In genomic region chr16:78490779-78491178, GRCm38 (mm10) we compare ENCODE assay signal across 10 mouse cellular contexts.
DNase-seq lines count a peak whose midpoint lies in the region; ATAC-seq lines count a peak whose summit lies in the region.
"Had no signal": no experiment of that assay in that cellular context is flagged by ENCODE, and none has a peak within 500 bp of the region (broad histone marks: within the 10 kb centered on the region; RNA-seq: fewer than 3 reads in every experiment).

No protein-coding gene starts in this region.

- peak; percentile 37 for DNase-seq in heart, adult 11 months
- no peak for DNase-seq in heart, adult 8-10 months (ENCODE audit: low spot score)
- no peak for DNase-seq in lung, postnatal 4 days
- DNase-seq in embryo, embryonic 11 days, result no peak
- DNase-seq in cerebellum, postnatal 36 days, result no peak
- DNase-seq: adrenal gland, adult 8-10 months had no signal

- no peaks in the 10 kb centered on the region for H3K4me1 ChIP-seq in lung, embryonic 16.5 days (replicated peaks; ENCODE audit: control insufficient read depth, insufficient read depth, low read length)
- no peaks in the 10 kb centered on the region for H3K4me1 ChIP-seq in intestine, embryonic 16.5 days (ENCODE audit: control insufficient read depth, insufficient read depth, low read length)
- H3K4me1 ChIP-seq in stomach, embryonic 15.5 days, result no peaks in the 10 kb centered on the region
- H3K4me1 ChIP-seq: liver, embryonic 15.5 days had no signal

- no peak overlapping the region for H3K4me3 ChIP-seq in lung, embryonic 16.5 days (ENCODE audit: low read length)
- H3K4me3 ChIP-seq in intestine, embryonic 16.5 days (ENCODE audit: low read length), result no peak overlapping the region
- no peak overlapping the region for H3K4me3 ChIP-seq in stomach, embryonic 15.5 days (replicated peaks)

- no peaks in the 10 kb centered on the region for H3K9me3 ChIP-seq in lung, embryonic 16.5 days (ENCODE audit: control insufficient read depth, low read length)
- H3K9me3 ChIP-seq in intestine, embryonic 16.5 days (ENCODE audit: control insufficient read depth, low read length), result no peaks in the 10 kb centered on the region; the same call in 1 of the 2 replicates
- no peaks in the 10 kb centered on the region for H3K9me3 ChIP-seq in stomach, embryonic 15.5 days
- H3K9me3 ChIP-seq: liver, embryonic 15.5 days had no signal

- H3K9ac ChIP-seq in lung, embryonic 16.5 days (ENCODE audit: low read length), result no peak overlapping the region
- no peak overlapping the region for H3K9ac ChIP-seq in intestine, embryonic 16.5 days (ENCODE audit: low read depth, low read length)
- H3K9ac ChIP-seq in stomach, embryonic 15.5 days, result no peak overlapping the region
- H3K9ac ChIP-seq: liver, embryonic 15.5 days had no signal

- no peaks in the 10 kb centered on the region for H3K27me3 ChIP-seq in lung, embryonic 16.5 days (ENCODE audit: control insufficient read depth, insufficient read depth, low read depth, low read length)
- no peaks in the 10 kb centered on the region for H3K27me3 ChIP-seq in intestine, embryonic 16.5 days (replicated peaks; ENCODE audit: control insufficient read depth, insufficient read depth, low read length)
- H3K27me3 ChIP-seq in stomach, embryonic 15.5 days (replicated peaks), result no peaks in the 10 kb centered on the region
- H3K27me3 ChIP-seq: liver, embryonic 15.5 days had no signal

- H3K36me3 ChIP-seq in lung, embryonic 16.5 days (ENCODE audit: control insufficient read depth, insufficient read depth, low read length), result no peaks in the 10 kb centered on the region
- H3K36me3 ChIP-seq in intestine, embryonic 16.5 days (ENCODE audit: control insufficient read depth, insufficient read depth, low read length), result no peaks in the 10 kb centered on the region
- no peaks in the 10 kb centered on the region for H3K36me3 ChIP-seq in stomach, embryonic 15.5 days
- H3K36me3 ChIP-seq: liver, embryonic 15.5 days had no signal

- WGBS in lung, embryonic 16.5 days, result 59% methylated on average over 5 of the region's 5 CpGs
- 66% methylated on average over 5 of the region's 5 CpGs for WGBS in intestine, embryonic 16.5 days
- 68% methylated on average over 5 of the region's 5 CpGs for WGBS in stomach, embryonic 15.5 days

- ATAC-seq in lung, embryonic 16.5 days (ENCODE audit: low read depth), result no peak
- no peak for ATAC-seq in intestine, embryonic 16.5 days
- ATAC-seq in stomach, embryonic 15.5 days (ENCODE audit: insufficient read depth, low FRiP score, low read depth), result no peak

- peak overlapping the region; percentile 62 for H3K27ac ChIP-seq in lung, embryonic 16.5 days (ENCODE audit: low read length)
- no peak overlapping the region for H3K27ac ChIP-seq in intestine, embryonic 16.5 days (ENCODE audit: low read length)
- 0 out of 2 replicates have a peak overlapping the region, but pooled peaks have one; percentile 16 for H3K27ac ChIP-seq in stomach, embryonic 15.5 days
- H3K27ac ChIP-seq: liver, embryonic 15.5 days had no signal

- peak overlapping the region; percentile 52 for H3K4me2 ChIP-seq in lung, embryonic 16.5 days (ENCODE audit: low read depth, low read length)
- H3K4me2 ChIP-seq in intestine, embryonic 16.5 days (ENCODE audit: low read depth, low read length), result peak overlapping the region; percentile 50
- H3K4me2 ChIP-seq in stomach, embryonic 15.5 days, result peak overlapping the region; percentile 41
